12 mouse cellular contexts compared by ENCODE assay signal in the genomic region with DNA sequence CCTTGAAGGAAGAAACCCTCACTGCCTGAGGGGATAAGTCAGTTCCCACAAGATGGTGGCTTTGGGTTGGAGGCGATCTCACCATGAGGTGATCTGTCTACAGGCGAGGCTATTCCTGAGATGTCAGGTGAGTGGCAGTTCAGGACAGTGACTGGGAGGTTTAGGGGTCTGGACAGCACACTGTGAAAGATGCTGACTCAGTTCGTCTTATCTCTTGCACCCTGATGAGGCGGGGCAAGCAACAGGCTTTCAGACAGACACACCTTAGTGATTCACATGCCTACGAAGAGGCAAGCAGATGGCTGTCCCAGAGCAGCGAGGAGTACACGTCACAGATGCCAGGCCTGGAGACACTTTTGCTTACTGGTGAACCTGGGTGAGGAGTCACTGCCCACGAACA. TPM values are rescaled to one million over a fixed set of nuclear protein-coding genes. Genes with fewer than 3 reads are reported as not detected.
DNase-seq lines count a peak whose midpoint lies in the region; ATAC-seq and TF ChIP-seq lines count a peak whose summit lies in the region.
"Had no signal": no experiment of that assay in that cellular context is flagged by ENCODE, and none has a peak within 500 bp of the region (broad histone marks: within the 10 kb centered on the region; RNA-seq: fewer than 3 reads in every experiment).

No protein-coding gene starts in this region.

- 75% methylated on average over 8 of the region's 8 CpGs for WGBS in kidney, embryonic 15.5 days
- WGBS in intestine, embryonic 15.5 days, result 71% methylated on average over 8 of the region's 8 CpGs
- 39% methylated on average over 8 of the region's 8 CpGs for WGBS in small intestine, adult 2 months

- no peak overlapping the region for H3K27ac ChIP-seq in kidney, embryonic 15.5 days
- no peak overlapping the region for H3K27ac ChIP-seq in intestine, embryonic 15.5 days
- H3K27ac ChIP-seq in small intestine, adult 2 months (ENCODE audit: insufficient read depth, low read depth, low read length), result peak overlapping the region; percentile 75
- H3K27ac ChIP-seq: embryonic facial prominence, embryonic 13.5 days; heart, embryonic 15.5 days had no signal

- no peaks in the 10 kb centered on the region for H3K4me1 ChIP-seq in kidney, embryonic 15.5 days
- peaks cover 6% of the 10 kb centered on the region for H3K4me1 ChIP-seq in intestine, embryonic 15.5 days (replicated peaks)
- peaks cover 34% of the 10 kb centered on the region for H3K4me1 ChIP-seq in small intestine, adult 2 months (ENCODE audit: control insufficient read depth, insufficient read depth, insufficient read length, low read length)
- H3K4me1 ChIP-seq: embryonic facial prominence, embryonic 13.5 days had no signal

- ATAC-seq in kidney, embryonic 15.5 days (replicated peaks; ENCODE audit: low FRiP score), result peak; percentile 71
- peak; percentile 87 for ATAC-seq in intestine, embryonic 15.5 days

- TF ChIP-seq POLR2A in small intestine, adult 2 months (IDR thresholded peaks at IDR 0.05; ENCODE audit: low read depth, low read length), result no peak

- H3K9me3 ChIP-seq in kidney, embryonic 15.5 days (replicated peaks), result no peaks in the 10 kb centered on the region
- H3K9me3 ChIP-seq in intestine, embryonic 15.5 days, result no peaks in the 10 kb centered on the region
- H3K9me3 ChIP-seq: embryonic facial prominence, embryonic 13.5 days; heart, embryonic 15.5 days had no signal

- no peaks in the 10 kb centered on the region for H3K27me3 ChIP-seq in kidney, embryonic 15.5 days
- no peaks in the 10 kb centered on the region for H3K27me3 ChIP-seq in intestine, embryonic 15.5 days (replicated peaks)
- no peaks in the 10 kb centered on the region for H3K27me3 ChIP-seq in small intestine, adult 2 months (ENCODE audit: control insufficient read depth, insufficient read depth, low read length)
- H3K27me3 ChIP-seq: embryonic facial prominence, embryonic 13.5 days; heart, embryonic 15.5 days had no signal

- H3K4me2 ChIP-seq in kidney, embryonic 15.5 days, result no peak overlapping the region
- H3K4me2 ChIP-seq in intestine, embryonic 15.5 days (replicated peaks), result peak overlapping the region; percentile 9; the same call in 1 of the 2 replicates
- H3K4me2 ChIP-seq: embryonic facial prominence, embryonic 13.5 days; heart, embryonic 15.5 days had no signal

- no peaks in the 10 kb centered on the region for H3K36me3 ChIP-seq in kidney, embryonic 15.5 days
- no peaks in the 10 kb centered on the region for H3K36me3 ChIP-seq in intestine, embryonic 15.5 days
- no peaks in the 10 kb centered on the region for H3K36me3 ChIP-seq in small intestine, adult 2 months (ENCODE audit: control insufficient read depth, insufficient read depth, low read length)
- H3K36me3 ChIP-seq: embryonic facial prominence, embryonic 13.5 days; heart, embryonic 15.5 days had no signal

- no peak overlapping the region for H3K9ac ChIP-seq in kidney, embryonic 15.5 days
- H3K9ac ChIP-seq in intestine, embryonic 15.5 days, result no peak overlapping the region
- H3K9ac ChIP-seq: embryonic facial prominence, embryonic 13.5 days; heart, embryonic 15.5 days had no signal

- TF ChIP-seq CTCF in small intestine, adult 2 months (IDR thresholded peaks at IDR 0.05; ENCODE audit: extremely low read depth, insufficient read length, insufficient replicate concordance, low read depth, low read length), result no peak

- no peak overlapping the region for H3K4me3 ChIP-seq in kidney, embryonic 15.5 days (replicated peaks)
- H3K4me3 ChIP-seq in intestine, embryonic 15.5 days (replicated peaks), result no peak overlapping the region
- H3K4me3 ChIP-seq in small intestine, adult 2 months (ENCODE audit: low read depth, low read length), result no peak overlapping the region
- H3K4me3 ChIP-seq: embryonic facial prominence, embryonic 13.5 days; heart, embryonic 15.5 days had no signal

- no peak for DNase-seq in kidney, adult 9 months
- DNase-seq in R1 (ENCODE audit: low read depth, low spot score), result peak; percentile 48
- no peak for DNase-seq in embryo, embryonic 10.5 days (ENCODE audit: low spot score)
- no peak for DNase-seq in right cerebral cortex, postnatal 10 days (ENCODE audit: low spot score in 2 of 2)
- DNase-seq: cerebellum, adult 9-10 months; layer of hippocampus, adult 9-11 months; right cerebral cortex, postnatal 25 days had no signal

RNA-seq across cellular contexts. Expression of gene Cldn11, which starts 15.5 kb away (rescaled TPM):
- polyA plus RNA-seq in kidney, embryonic 15.5 days (2015; fragmentation: Nextera tagmentation; extraction: Ambion mirVana), result 83.0 and 94.8 TPM in 2 replicates
- polyA plus RNA-seq in intestine, embryonic 15.5 days (2015; fragmentation: Nextera tagmentation; extraction: Ambion mirVana), result 4.9 and 7.3 TPM in 2 replicates
- 0.06 and 0.42 TPM in 2 replicates for polyA plus RNA-seq in small intestine, adult 2 months (2012; rRNA removed)

RNA-seq across cellular contexts. Expression of gene Skil, which starts 39.4 kb away (rescaled TPM):
- 19.9 and 24.0 TPM in 2 replicates for polyA plus RNA-seq in kidney, embryonic 15.5 days (2015; fragmentation: Nextera tagmentation; extraction: Ambion mirVana)
- polyA plus RNA-seq in intestine, embryonic 15.5 days (2015; fragmentation: Nextera tagmentation; extraction: Ambion mirVana), result 17.5 and 21.3 TPM in 2 replicates
- polyA plus RNA-seq in small intestine, adult 2 months (2012; rRNA removed), result 3.4 and 8.5 TPM in 2 replicates

Comparison
In these comparisons a context has a peak if more than half of its experiments do, and no peak if none do; other contexts are left out.
1. RNA of gene Cldn11, which starts 15.5 kb away (polyA plus RNA-seq): 83.0 to 94.8 TPM in kidney, embryonic 15.5 days; 4.9 to 7.3 TPM in intestine, embryonic 15.5 days and 0.06 to 0.42 TPM in small intestine, adult 2 months; every median in the first group is over 10 times any median in the second.